Mouse (Mus musculus) monocyte, adult 2 months (primary cell): ENCODE measurements around the gene Slc23a3.
A peak's percentile ranks its signal among the peaks of the same experiment; 100 is the strongest.

Experiments used
- DNase-seq, 2 experiments: peaks; one replicate each; pipeline ENCODE4 v3.0.0; 2022; ENCODE audit warnings: low spot score in 2 of 2, low read depth in 1 of 2

Gene Slc23a3

GRCm38 (mm10) chr1:75140601-75141190, 7.0 kb upstream of the Slc23a3 start:
- no peak for DNase-seq

GRCm38 (mm10) chr1:75138448-75138847, 4.8 kb upstream of the Slc23a3 start:
- no peak for DNase-seq

GRCm38 (mm10) chr1:75136730-75137129, 3.0 kb upstream of the Slc23a3 start:
- no peak for DNase-seq

GRCm38 (mm10) chr1:75136293-75136692, 2.6 kb upstream of the Slc23a3 start:
- DNase-seq = no peak

- DNase-seq = no peak
These were observed 5.0 kb downstream of the Slc23a3 start for GRCm38 (mm10) chr1:75128641-75129040.

- no peak for DNase-seq
These were observed 8.3 kb downstream of the Slc23a3 start for GRCm38 (mm10) chr1:75125418-75125817.

- peak; percentile 76 to 87 for DNase-seq
These were observed 9.1 kb downstream of the Slc23a3 start, which contains the start of gene Nhej1 for GRCm38 (mm10) chr1:75124346-75125321. TSS of gene Nhej1 (minus strand) at chr1:75125200.

GRCm38 (mm10) chr1:75122211-75122610, 11.5 kb downstream of the Slc23a3 start:
- no peak for DNase-seq
